Mouse (Mus musculus): Measurements from ENCODE around the gene Smc1a. TPM values are rescaled to one million over a fixed set of nuclear protein-coding genes. Genes with fewer than 3 reads are reported as not detected.

Gene Smc1a
- total RNA-seq, 2 experiments from 2014 or later = 50.3 to 59.5 TPM

Other genes with a start within 250 kb of the Smc1a start
- 100 to 1,000 TPM; 146 to 152 TPM for gene Huwe1, start 215.6 kb upstream of the Smc1a start, total RNA-seq (2021)
- 100 to 1,000 TPM in 1 of 2 experiments, 10 to 100 TPM in 1; 99.6 to 102 TPM for gene Hsd17b10, start 14.6 kb upstream of the Smc1a start, total RNA-seq (2021)
- under 1 TPM; 0.54 to 0.75 TPM for gene Ribc1, start 133 bp upstream of the Smc1a start, total RNA-seq (2021)
- gene Iqsec2, start 127.8 kb downstream of the Smc1a start, total RNA-seq (2021) = 10 to 100 TPM; 18.0 to 18.9 TPM
- 10 to 100 TPM; 33.8 to 49.2 TPM for gene Kdm5c, start 216.6 kb downstream of the Smc1a start, total RNA-seq (2021)

All from gastrocnemius, postnatal 4 days (tissue).